In the genomic region with DNA sequence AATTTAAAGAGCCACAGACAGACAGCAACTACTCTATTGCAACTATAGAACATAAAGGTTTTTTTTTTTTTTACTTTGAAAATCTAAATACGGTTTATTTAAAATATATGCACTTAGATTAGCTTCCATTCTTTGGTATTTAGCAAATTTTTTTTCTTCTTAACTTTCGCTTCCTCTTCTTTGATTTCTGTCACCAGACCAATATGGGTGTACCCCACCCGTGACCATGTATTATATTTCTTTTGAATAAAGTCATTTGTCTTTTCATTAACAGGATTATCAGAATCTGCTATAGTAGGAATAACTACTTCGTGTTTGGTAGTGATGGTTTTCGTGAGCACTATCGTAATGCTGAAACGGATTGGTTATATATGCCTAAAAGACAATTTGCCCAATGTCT, we compare ENCODE assay signal across 21 mouse cellular contexts. TPM values are rescaled to one million over a fixed set of nuclear protein-coding genes. Genes with fewer than 3 reads are reported as not detected.
"Had no signal": no experiment of that assay in that cellular context is flagged by ENCODE, and none has a peak within 500 bp of the region (broad histone marks: within the 10 kb centered on the region; RNA-seq: fewer than 3 reads in every experiment).

No protein-coding gene starts in this region.

- DNase-seq: kidney, adult 2 months; kidney, postnatal 14 days; layer of hippocampus, adult 9-11 months; layer of hippocampus, postnatal 36 days; lung, embryonic 14.5 days; lung, postnatal 10 days; midbrain, embryonic 14.5 days; right cerebral cortex, postnatal 4 days; spleen, adult 18-20 months; thymus, postnatal 4 days had no signal

- H3K9me3 ChIP-seq: kidney, embryonic 15.5 days; limb, embryonic 12.5 days; neural tube, embryonic 15.5 days had no signal

- H3K9ac ChIP-seq: kidney, embryonic 15.5 days; limb, embryonic 12.5 days; liver, embryonic 14.5 days; lung, embryonic 14.5 days; neural tube, embryonic 15.5 days had no signal

- H3K4me1 ChIP-seq: kidney, embryonic 15.5 days; neural tube, embryonic 15.5 days had no signal

- ATAC-seq: intestine, embryonic 16.5 days had no signal

- H3K27me3 ChIP-seq: kidney, embryonic 15.5 days; limb, embryonic 12.5 days; neural tube, embryonic 15.5 days had no signal

- H3K4me3 ChIP-seq: kidney, embryonic 15.5 days; limb, embryonic 12.5 days; myocyte; neural tube, embryonic 15.5 days had no signal

- H3K27ac ChIP-seq: kidney, embryonic 15.5 days; limb, embryonic 12.5 days; liver, embryonic 14.5 days; neural tube, embryonic 15.5 days; stomach, postnatal 0 days had no signal

- H3K4me2 ChIP-seq: kidney, embryonic 15.5 days; limb, embryonic 12.5 days; lung, embryonic 14.5 days; neural tube, embryonic 15.5 days had no signal

RNA-seq across cellular contexts. Expression of gene Gm21970, which starts 7.4 kb away (rescaled TPM):
- total RNA-seq: layer of hippocampus, postnatal 36 days; left cerebral cortex, adult 8-10 months; left cerebral cortex, postnatal 36 days; megakaryocyte-erythroid progenitor cell, adult 5-6 weeks had no signal
- polyA plus RNA-seq: intestine, embryonic 16.5 days; kidney, adult 2 months; kidney, embryonic 15.5 days; limb, embryonic 12.5 days; midbrain, embryonic 14.5 days; myocyte; neural tube, embryonic 11.5 days; neural tube, embryonic 15.5 days; stomach, postnatal 0 days had no signal
